Mouse (Mus musculus) liver, adult 2 months (tissue): Measurements from ENCODE around the gene Nt5c3b.
A peak's percentile ranks its signal among the peaks of the same experiment; 100 is the strongest.

Experiments used
- CTCF ChIP-seq: fragments of 200-500 bp; IDR thresholded peaks from 2 replicates; pipeline ENCODE4 v1.5.1; 2011; ENCODE audit warnings: low read depth, low read length, control low read depth
- POLR2A ChIP-seq: fragments of 200-500 bp; IDR thresholded peaks from 2 replicates; pipeline ENCODE4 v1.6.1; 2011; ENCODE audit warnings: low read length, control low read depth; ENCODE audit not compliant: insufficient read depth; ENCODE audit errors: extremely low read depth

GRCm38 (mm10) chr11:100472197-100472934 lies 30.8 kb upstream of the Nt5c3b start, which contains the start of gene Klhl11:
- peak; percentile 86 for TF ChIP-seq CTCF
- TF ChIP-seq POLR2A = peak; percentile 93
